ENCODE assay signal across 15 mouse cellular contexts in genomic region chr15:99403159-99403889, GRCm38 (mm10). TPM values are rescaled to one million over a fixed set of nuclear protein-coding genes. Genes with fewer than 3 reads are reported as not detected.
A peak's percentile ranks its signal among the peaks of the same experiment; 100 is the strongest.
DNase-seq lines count a peak whose midpoint lies in the region; ATAC-seq and TF ChIP-seq lines count a peak whose summit lies in the region.
"Had no signal": no experiment of that assay in that cellular context is flagged by ENCODE, and none has a peak within 500 bp of the region (broad histone marks: within the 10 kb centered on the region; RNA-seq: fewer than 3 reads in every experiment).

No protein-coding gene starts in this region.

- H3K4me2 ChIP-seq in intestine, embryonic 14.5 days (ENCODE audit: low read length): no peak overlapping the region
- H3K4me2 ChIP-seq in intestine, embryonic 15.5 days (replicated peaks): peak overlapping the region; percentile 19; the same call in 1 of the 2 replicates
- H3K4me2 ChIP-seq in myocyte (ENCODE audit: low read depth): no peak overlapping the region
- H3K4me2 ChIP-seq: embryonic facial prominence, embryonic 13.5 days; limb, embryonic 12.5 days; neural tube, embryonic 15.5 days had no signal

- 85% methylated on average over 12 of the region's 12 CpGs for WGBS in intestine, embryonic 14.5 days
- 75% methylated on average over 12 of the region's 12 CpGs for WGBS in intestine, embryonic 15.5 days

- H3K4me1 ChIP-seq in intestine, embryonic 14.5 days (replicated peaks; ENCODE audit: control insufficient read depth, insufficient read depth, low read length): no peaks in the 10 kb centered on the region
- H3K4me1 ChIP-seq in intestine, embryonic 15.5 days (replicated peaks): peaks cover 12% of the 10 kb centered on the region

- peaks cover 70% of the 10 kb centered on the region for H3K36me3 ChIP-seq in intestine, embryonic 14.5 days (ENCODE audit: control insufficient read depth, insufficient read depth, low read length)
- H3K36me3 ChIP-seq in intestine, embryonic 15.5 days: peaks cover 45% of the 10 kb centered on the region
- H3K36me3 ChIP-seq in myocyte (ENCODE audit: control insufficient read depth, insufficient read depth): peaks cover 65% of the 10 kb centered on the region

- H3K9me3 ChIP-seq in intestine, embryonic 14.5 days (ENCODE audit: control insufficient read depth, low read length): no peaks in the 10 kb centered on the region
- H3K9me3 ChIP-seq in intestine, embryonic 15.5 days: no peaks in the 10 kb centered on the region
- H3K9me3 ChIP-seq: embryonic facial prominence, embryonic 13.5 days; hindbrain, embryonic 10.5 days; limb, embryonic 12.5 days; neural tube, embryonic 15.5 days had no signal

- H3K4me3 ChIP-seq in intestine, embryonic 14.5 days (ENCODE audit: low read depth, low read length): no peak overlapping the region
- H3K4me3 ChIP-seq in intestine, embryonic 15.5 days (replicated peaks): no peak overlapping the region
- no peak overlapping the region for H3K4me3 ChIP-seq in myocyte
- H3K4me3 ChIP-seq: embryonic facial prominence, embryonic 13.5 days; hindbrain, embryonic 10.5 days; limb, embryonic 12.5 days; neural tube, embryonic 15.5 days had no signal

- 0 out of 2 replicates have a peak, but pooled peaks have one; percentile 53 for ATAC-seq in intestine, embryonic 14.5 days (replicated peaks; ENCODE audit: low FRiP score, low TSS enrichment, low read depth)
- peak; percentile 88 for ATAC-seq in intestine, embryonic 15.5 days
- ATAC-seq in megakaryocyte, adult 5-6 weeks (ENCODE audit: poor library complexity, severe bottlenecking): no peak

- H3K9ac ChIP-seq in intestine, embryonic 14.5 days (ENCODE audit: low read length): no peak overlapping the region
- H3K9ac ChIP-seq in intestine, embryonic 15.5 days: no peak overlapping the region
- H3K9ac ChIP-seq: embryonic facial prominence, embryonic 13.5 days; limb, embryonic 12.5 days; neural tube, embryonic 15.5 days had no signal

- no peak overlapping the region for H3ac ChIP-seq in myocyte (ENCODE audit: control insufficient read depth, insufficient read length)

- peaks cover 63% of the 10 kb centered on the region for H3K79me2 ChIP-seq in myocyte (ENCODE audit: control insufficient read depth, insufficient read depth)

- H3K27ac ChIP-seq in intestine, embryonic 14.5 days (ENCODE audit: low read depth): no peak overlapping the region
- peak overlapping the region; percentile 67 for H3K27ac ChIP-seq in intestine, embryonic 15.5 days
- H3K27ac ChIP-seq: embryonic facial prominence, embryonic 13.5 days; hindbrain, embryonic 10.5 days; limb, embryonic 12.5 days; neural tube, embryonic 15.5 days had no signal

- H3K27me3 ChIP-seq in intestine, embryonic 14.5 days (replicated peaks; ENCODE audit: control insufficient read depth, insufficient read depth, low read length): no peaks in the 10 kb centered on the region
- H3K27me3 ChIP-seq in intestine, embryonic 15.5 days (replicated peaks): no peaks in the 10 kb centered on the region
- no peaks in the 10 kb centered on the region for H3K27me3 ChIP-seq in myocyte (ENCODE audit: control insufficient read depth, insufficient read depth, insufficient read length)
- H3K27me3 ChIP-seq: embryonic facial prominence, embryonic 13.5 days; limb, embryonic 12.5 days; neural tube, embryonic 15.5 days had no signal

- DNase-seq in intestine, embryonic 14.5 days (ENCODE audit: low spot score): no peak
- peak; percentile 38 for DNase-seq in kidney, postnatal 10 days
- DNase-seq in thymus, postnatal 10 days (ENCODE audit: low spot score in 2 of 2): no peak
- DNase-seq in thymus, postnatal 14 days: no peak
- DNase-seq: cerebellum, adult 9-11 months; gastrocnemius, postnatal 10 days; lung, postnatal 10 days; thymus, adult 18-20 months had no signal

- peak; percentile 43 for TF ChIP-seq POLR2A in myocyte (IDR thresholded peaks at IDR 0.05; ENCODE audit: insufficient read length, low read depth)

TF ChIP-seq in myocyte, 11 proteins besides CTCF, POLR2A, EP300 and RAD21:
- TF ChIP-seq MAX (IDR thresholded peaks at IDR 0.05; ENCODE audit: low read depth) (no peak), REST (IDR thresholded peaks at IDR 0.05; ENCODE audit: insufficient read depth, insufficient read length) (no peak), E2F4 (IDR thresholded peaks at IDR 0.05; ENCODE audit: insufficient read depth) (no peak), SRF (IDR thresholded peaks at IDR 0.05; ENCODE audit: control insufficient read depth, insufficient read length, low read depth) (no peak), POLR2AphosphoS2 (IDR thresholded peaks at IDR 0.05; ENCODE audit: insufficient read length, low read depth) (peak; percentile 46)

RNA-seq across cellular contexts. Expression of gene Tmbim6, which starts 10.6 kb away (rescaled TPM):
- 368 and 370 TPM in 2 replicates for polyA plus RNA-seq in intestine, embryonic 14.5 days (2014; fragmentation: Nextera tagmentation; extraction: Ambion mirVana)
- polyA plus RNA-seq in intestine, embryonic 15.5 days (2015; fragmentation: Nextera tagmentation; extraction: Ambion mirVana): 530 and 607 TPM in 2 replicates
- 691 TPM for polyA plus RNA-seq in myocyte (2012; fragmentation: generic; extraction: Trizol)
- 410 and 456 TPM in 2 replicates for total RNA-seq in megakaryocyte, adult 5-6 weeks (2015)
- total RNA-seq in megakaryocyte, adult 5-6 weeks (2017): 187 and 196 TPM in 2 replicates

RNA-seq across cellular contexts. Expression of gene Fmnl3, which starts 33.0 kb away (rescaled TPM):
- polyA plus RNA-seq in intestine, embryonic 14.5 days (2014; fragmentation: Nextera tagmentation; extraction: Ambion mirVana): 15.9 and 19.5 TPM in 2 replicates
- polyA plus RNA-seq in intestine, embryonic 15.5 days (2015; fragmentation: Nextera tagmentation; extraction: Ambion mirVana): 16.3 and 17.3 TPM in 2 replicates
- polyA plus RNA-seq in myocyte (2012; fragmentation: generic; extraction: Trizol): 62.6 TPM
- 7.9 and 10.1 TPM in 2 replicates for total RNA-seq in megakaryocyte, adult 5-6 weeks (2015)
- 11.4 and 16.3 TPM in 2 replicates for total RNA-seq in megakaryocyte, adult 5-6 weeks (2017)

RNA-seq across cellular contexts. Expression of gene Nckap5l, which starts 54.2 kb away (rescaled TPM):
- 8.9 and 9.3 TPM in 2 replicates for polyA plus RNA-seq in intestine, embryonic 14.5 days (2014; fragmentation: Nextera tagmentation; extraction: Ambion mirVana)
- polyA plus RNA-seq in intestine, embryonic 15.5 days (2015; fragmentation: Nextera tagmentation; extraction: Ambion mirVana): 4.7 and 5.9 TPM in 2 replicates
- 40.9 TPM for polyA plus RNA-seq in myocyte (2012; fragmentation: generic; extraction: Trizol)
- total RNA-seq in megakaryocyte, adult 5-6 weeks (2015): 0.84 and 4.0 TPM in 2 replicates
- 0.73 TPM in 1 of 2 replicates, not detected in the other for total RNA-seq in megakaryocyte, adult 5-6 weeks (2017)
